Mouse (Mus musculus): ENCODE results near the gene S100z. TPM values are rescaled to one million over a fixed set of nuclear protein-coding genes. Genes with fewer than 3 reads are reported as not detected.

The S100z gene
- total RNA-seq, 2 experiments from 2014 or later: 1.1 to 1.4 TPM

DNA sequence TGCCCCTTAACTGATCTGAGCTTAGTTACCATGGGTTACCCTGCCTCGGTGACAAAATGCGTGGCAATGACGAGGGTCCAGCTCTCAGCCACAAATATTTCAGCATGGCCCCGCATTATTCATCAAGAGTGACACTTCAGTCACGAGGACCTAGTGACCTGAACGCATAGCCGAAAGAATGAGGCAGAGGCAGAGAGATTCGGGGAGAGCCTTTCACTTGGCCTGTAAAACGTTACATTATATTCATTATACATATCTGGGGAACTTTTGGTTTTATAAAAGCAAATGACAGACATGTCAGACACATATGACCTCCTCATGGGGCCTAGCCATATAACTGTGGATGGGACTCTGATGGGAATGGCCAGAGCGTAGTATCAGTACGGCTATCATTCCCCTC, 33.7 kb downstream of the S100z start, which contains the start of gene Crhbp:
Gene Crhbp, minus strand, starts transcription at position 101 of the 400 bp plus-strand sequence.
- DNase-seq: no peak

GRCm38 (mm10) chr13:95444291-95444690, 34.2 kb downstream of the S100z start:
- no peak for DNase-seq

- no peak for DNase-seq
Measured at GRCm38 (mm10) chr13:95443376-95444233, 34.9 kb downstream of the S100z start.

- no peak for DNase-seq
Measured at GRCm38 (mm10) chr13:95442901-95443300, 35.6 kb downstream of the S100z start.

- no peak for DNase-seq
Measured at GRCm38 (mm10) chr13:95439569-95439968, 39.0 kb downstream of the S100z start.

GRCm38 (mm10) chr13:95431760-95432159, 46.8 kb downstream of the S100z start:
- no peak for DNase-seq

GRCm38 (mm10) chr13:95427499-95427898, 51.0 kb downstream of the S100z start:
- DNase-seq: no peak

Other genes with a start within 250 kb of the S100z start
- gene Pde8b, start 228.4 kb downstream of the S100z start, total RNA-seq (2021): 1 to 10 TPM; 2.5 TPM
- 1 to 10 TPM; 4.8 to 5.6 TPM for gene Zbed3, start 155.1 kb downstream of the S100z start, total RNA-seq (2021)
- 10 to 100 TPM; 16.2 to 16.5 TPM for gene Aggf1, start 103.4 kb downstream of the S100z start, total RNA-seq (2021)
- gene Crhbp, start 33.8 kb downstream of the S100z start, total RNA-seq (2021): not detected
- under 1 TPM; 0.56 to 0.99 TPM for gene F2rl1, start 46.5 kb upstream of the S100z start, total RNA-seq (2021)
- gene F2r, start 139.8 kb upstream of the S100z start, total RNA-seq (2021): 1 to 10 TPM; 6.1 to 7.9 TPM
- gene F2rl2, start 218.1 kb upstream of the S100z start, total RNA-seq (2021): not detected